Mouse (Mus musculus) hindlimb bud, embryonic 11.5 days (tissue): ENCODE data around the gene Tpi1.
"Not testable (repeated sequence)": the region's sequence is repeated elsewhere in the genome, so short reads cannot be mapped to it uniquely, and the experiment has no call there.

Experiments used
- DNase-seq: peaks from one replicate; pipeline ENCODE4 v3.0.0-alpha.2; 2012; ENCODE audit warnings: low read depth, low spot score; ENCODE audit errors: extremely low spot score

Tpi1 gene

DNA sequence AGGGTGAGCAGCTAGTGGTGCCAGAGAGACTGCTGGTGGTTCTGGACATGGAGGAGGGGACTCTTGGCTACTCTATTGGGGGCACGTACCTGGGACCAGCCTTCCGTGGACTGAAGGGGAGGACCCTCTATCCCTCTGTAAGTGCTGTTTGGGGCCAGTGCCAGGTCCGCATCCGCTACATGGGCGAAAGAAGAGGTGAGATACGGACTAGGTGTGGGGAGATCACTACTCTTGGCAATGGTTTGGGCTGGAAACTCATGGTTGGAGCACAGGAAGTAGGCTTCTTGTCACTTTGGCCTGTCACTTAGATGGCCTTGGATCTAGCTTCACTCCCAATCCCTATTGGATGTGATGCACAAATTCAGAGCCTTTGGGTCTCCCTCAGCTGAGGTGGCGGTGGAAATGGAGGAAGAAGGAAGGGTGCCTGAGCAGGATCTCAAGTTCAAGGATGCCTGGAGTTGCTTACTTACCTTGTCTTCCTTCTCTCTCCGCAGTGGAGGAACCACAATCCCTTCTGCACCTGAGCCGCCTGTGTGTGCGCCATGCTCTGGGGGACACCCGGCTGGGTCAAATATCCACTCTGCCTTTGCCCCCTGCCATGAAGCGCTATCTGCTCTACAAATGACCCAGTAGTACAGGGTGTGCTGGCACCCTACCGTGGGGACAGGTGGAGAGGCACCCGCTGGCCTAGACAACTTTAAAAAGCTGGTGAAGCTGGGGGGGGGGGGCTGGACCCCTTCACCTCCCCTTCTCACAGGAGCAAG lies 4.1 kb downstream of the Tpi1 start:
- DNase-seq: no peak

DNA sequence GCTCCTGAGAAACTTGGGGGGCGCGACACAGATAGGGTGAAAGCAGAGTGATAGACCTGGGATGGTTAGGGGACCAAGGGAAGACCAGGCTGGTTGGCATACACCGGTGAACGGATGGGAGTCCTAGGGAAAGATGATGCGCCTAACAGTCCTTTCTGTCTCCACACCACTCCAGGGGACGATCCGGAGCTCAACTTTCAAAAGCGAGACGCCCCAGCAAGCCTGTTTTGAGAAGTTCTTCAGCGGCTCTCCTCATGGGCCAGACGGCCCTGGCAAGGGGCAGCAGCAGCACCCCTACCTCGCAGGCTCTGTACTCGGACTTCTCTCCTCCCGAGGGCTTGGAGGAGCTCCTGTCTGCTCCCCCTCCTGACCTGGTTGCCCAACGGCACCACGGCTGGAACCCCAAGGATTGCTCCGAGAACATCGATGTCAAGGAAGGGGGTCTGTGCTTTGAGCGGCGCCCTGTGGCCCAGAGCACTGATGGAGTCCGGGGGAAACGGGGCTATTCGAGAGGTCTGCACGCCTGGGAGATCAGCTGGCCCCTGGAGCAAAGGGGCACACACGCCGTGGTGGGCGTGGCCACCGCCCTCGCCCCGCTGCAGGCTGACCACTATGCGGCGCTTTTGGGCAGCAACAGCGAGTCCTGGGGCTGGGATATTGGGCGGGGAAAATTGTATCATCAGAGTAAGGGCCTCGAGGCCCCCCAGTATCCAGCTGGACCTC lies 4.9 kb downstream of the Tpi1 start:
- no peak for DNase-seq

DNA sequence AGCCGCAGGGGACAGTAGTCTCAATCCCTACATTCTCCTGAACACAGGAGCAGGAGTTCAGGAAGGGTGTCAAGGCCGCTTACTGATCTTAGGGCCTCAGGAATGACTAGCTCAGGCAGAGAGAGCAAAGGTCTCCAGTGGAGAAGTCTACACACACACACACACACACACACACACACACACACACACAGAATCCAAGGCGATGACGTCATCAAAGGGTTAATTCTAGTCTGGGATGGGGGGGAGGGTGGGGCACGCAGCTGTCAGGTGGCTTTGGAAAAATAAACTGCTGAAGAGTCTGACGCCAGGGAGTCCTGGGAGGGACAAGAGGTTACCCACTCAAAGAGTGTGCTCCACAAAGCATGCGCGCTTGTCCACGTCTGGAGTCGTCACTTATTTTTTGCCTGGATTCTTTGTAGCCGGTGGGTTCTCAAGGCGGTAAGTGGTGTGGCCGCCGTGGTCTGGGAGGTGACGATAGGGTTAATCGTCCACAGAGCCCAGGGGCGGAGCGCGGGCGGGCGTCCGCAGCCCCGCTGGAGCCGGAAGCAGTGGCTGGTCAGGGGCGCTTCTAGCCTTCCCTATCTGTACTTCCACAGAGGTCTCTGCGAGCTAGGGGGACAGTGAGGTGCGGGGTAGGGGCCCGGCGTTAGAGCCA lies 5.6 kb downstream of the Tpi1 start, which contains the start of gene Spsb2:
Spsb2 (plus strand) TSS at position 304 of the 655 bp plus-strand sequence.
- DNase-seq: no peak

DNA sequence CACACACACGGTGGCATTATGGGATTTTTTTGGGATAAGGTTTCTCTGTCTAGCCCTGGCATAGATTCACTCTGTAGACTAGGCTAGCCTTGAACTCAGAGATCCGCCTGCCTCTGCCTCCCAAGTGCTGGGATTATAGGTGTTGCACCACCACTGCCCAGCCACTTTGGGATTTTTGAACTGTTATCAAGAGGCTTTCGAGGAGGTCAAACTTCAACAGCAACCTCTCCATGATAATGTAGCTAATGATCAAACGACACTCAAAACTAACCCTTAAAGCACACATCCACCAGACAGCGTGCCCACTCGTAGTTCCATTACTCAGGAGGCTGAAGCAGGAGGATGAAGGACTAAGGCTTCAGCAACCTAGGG lies 6.1 kb downstream of the Tpi1 start:
- no peak for DNase-seq

DNA sequence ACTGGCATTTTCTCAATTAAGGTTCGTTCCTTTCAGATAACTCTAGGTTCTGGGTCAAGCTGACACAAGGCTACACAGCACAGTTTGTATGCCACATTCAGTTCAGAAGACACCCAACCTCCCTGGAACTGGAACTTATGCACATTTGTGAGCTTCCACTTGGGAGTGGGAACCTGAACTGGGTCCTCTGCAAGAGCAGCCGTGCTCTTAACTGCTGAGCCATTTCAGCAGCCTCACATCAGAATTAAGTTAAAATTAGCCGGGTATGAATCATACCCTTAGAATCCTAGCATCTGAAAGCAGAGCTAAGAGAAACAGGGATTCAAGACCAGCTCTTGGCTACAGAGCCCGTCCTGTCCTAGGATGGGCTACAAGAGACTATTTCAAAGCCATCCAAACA lies 6.7 kb downstream of the Tpi1 start:
- DNase-seq: no peak

DNA sequence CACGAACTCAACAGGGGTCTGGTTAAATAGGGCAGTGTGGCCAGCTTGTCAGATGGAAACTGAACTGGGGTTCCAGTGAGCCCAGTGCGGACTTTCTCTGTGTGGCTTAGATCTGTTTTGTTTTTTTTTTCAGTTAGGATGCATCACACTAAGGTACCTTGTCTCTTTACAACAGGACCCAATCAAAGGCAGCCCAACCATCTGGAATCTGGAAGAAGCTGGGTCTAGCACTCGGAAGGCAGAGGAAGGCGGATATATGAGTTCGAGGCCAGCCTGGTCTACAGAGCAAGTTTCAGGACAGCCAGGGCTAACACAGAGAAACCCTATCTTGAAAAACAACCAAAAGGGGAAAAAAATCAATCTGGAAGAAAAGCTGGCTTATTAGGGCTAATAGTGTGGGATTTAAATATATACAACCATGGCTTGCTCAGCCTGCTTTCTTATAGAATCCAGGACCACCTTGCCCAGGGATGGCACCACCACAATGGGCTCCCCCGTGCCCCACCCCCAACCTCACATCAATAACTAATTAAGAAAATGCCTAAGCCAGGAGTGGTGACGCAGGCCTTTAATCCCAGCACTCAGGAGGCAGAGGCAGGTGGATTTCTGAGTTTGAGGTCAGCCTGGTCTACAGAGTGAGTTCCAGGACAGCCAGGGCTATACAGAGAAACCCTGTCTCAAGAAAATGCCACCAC lies 7.5 kb downstream of the Tpi1 start:
- no peak for DNase-seq

DNA sequence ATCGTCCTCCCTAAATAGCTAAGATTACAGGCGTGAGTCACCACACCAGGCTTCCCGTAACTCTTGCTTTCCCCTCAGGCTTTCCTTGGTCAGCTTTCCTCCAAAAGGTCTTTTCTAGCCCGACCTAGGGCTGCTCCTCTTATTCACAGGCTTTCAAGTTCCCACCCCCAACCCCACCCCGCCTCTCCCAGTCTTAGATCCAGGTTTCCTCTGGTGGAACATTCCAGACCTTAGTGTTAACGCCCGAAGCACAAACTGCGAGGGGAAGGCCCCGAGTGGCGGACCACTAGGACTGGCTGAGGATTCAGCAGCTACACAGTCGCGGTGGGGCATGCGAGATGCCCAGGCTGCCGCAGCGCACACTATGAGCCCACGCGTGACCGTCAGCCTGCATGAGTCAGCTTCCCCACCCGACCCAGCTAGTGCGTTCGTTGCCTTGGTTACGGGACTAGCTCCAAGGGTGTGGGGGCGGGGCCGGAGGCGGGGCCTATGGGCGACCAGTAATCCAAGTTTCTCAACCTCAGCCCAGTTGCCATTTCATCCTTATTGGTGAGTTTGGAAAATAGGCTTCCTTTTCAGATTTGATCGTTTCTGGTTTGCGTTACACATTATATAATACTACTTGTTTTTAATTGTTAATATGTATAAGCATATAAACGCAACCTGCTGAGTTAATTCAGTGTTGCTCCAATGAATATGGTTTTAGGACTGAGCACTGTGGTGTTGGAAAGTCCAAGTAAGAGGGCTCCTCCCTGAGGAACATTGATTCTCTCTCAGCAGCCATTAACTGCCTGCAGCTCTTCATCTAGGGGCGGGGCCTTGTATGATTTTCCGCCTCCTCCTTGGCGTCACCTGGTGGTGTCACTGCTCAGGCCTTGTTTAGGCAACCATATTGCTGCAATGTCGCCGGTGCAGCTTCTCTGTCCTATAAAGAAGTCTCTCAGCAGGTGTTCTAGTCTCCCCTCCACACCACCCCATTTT lies 8.5 kb downstream of the Tpi1 start:
- no peak for DNase-seq

DNA sequence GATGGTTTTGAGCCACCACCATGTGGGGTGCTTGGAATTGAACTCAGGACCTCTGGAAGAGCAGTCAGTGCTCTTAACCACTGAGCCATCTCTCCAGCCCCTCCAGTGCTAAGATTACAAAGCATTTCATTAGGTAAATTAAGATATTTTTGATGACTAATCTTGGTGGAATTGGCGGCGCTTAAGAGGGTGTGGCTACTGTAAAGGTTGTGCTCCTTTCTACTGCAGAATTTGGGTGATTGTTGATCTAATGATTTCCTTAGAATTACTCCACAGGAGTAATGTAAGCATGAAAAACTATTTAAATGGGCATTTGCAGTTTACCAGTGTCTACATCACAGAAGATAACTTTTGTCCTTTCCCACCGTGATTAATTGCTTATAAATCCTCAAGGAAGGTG lies 9.8 kb downstream of the Tpi1 start:
- no peak for DNase-seq

DNA sequence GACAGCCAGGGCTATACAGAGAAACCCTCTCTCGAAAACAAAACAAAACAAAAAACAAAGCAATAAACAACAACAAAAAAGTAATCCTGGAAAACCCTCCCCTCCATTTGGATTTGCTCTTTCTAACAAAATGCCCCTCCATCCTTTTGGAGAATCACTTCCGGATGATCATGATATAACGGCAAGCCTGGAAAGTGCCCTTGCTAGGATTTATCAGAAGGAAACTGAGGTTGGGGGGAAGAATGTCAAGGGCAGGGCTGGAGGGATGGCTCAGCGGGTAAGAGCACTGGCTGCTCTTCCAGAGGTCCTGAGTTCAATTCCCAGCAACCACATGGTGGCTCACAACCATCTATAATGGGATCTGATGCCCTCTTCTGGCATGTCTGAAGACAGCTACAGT lies 10.4 kb downstream of the Tpi1 start:
- DNase-seq: not testable (repeated sequence)

DNA sequence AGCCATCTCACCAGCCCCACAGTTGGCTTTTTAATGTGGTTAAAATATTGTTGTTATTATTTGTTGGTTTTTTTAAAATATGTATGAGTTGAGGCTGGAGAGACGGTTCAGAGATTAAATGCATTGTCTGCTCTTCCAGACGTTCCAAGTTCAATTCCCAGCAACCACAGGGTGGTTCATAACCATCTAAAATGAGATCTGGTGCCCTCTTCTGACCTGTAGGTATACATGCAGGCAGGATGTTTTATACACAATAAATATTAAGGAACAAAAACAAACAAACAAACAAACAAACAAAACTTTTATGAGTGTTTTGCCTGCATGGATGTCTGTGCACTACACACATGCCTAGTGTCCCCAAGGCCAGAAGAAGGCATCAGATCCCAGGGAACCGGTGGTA lies 11.0 kb downstream of the Tpi1 start:
- DNase-seq: no peak

DNA sequence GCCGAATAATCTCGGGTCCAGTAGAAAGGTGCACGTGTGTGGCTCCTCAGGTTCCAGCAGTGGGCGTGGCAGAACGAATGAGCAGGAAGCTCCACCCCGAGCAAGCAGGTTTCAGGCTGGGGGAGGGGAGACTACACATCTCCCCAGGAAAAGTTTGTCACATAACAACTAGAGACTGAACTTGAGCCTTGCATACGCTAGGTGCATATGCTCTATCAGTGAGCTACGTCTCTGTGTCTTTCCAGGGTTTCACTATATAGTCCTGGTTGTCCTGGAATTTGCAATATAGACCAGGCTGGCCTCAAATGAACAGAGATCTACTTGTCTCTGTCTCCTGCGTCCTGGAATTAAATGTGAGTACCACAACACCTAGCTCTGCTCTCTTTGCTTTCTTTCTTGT lies 11.7 kb downstream of the Tpi1 start:
- DNase-seq: not testable (repeated sequence)

DNA sequence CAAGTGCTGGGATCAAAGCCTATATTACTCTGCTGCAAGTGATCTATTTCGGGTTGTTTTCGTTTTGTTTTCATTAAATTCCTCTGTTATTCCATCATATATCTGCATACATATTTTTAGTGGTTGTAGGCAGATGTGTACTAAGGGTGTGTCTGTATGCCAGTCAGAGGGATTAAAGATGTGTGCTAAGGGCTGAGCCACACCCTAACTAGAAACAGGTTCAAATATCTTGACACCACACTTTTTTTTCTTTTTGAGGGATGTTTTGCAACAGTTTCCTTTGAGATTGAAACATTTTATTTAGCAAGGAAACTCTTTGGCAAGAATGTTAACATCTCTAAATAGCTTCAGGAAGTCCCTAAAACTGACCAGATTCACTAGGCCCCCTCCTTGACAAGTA lies 17.9 kb downstream of the Tpi1 start:
- no peak for DNase-seq

DNA sequence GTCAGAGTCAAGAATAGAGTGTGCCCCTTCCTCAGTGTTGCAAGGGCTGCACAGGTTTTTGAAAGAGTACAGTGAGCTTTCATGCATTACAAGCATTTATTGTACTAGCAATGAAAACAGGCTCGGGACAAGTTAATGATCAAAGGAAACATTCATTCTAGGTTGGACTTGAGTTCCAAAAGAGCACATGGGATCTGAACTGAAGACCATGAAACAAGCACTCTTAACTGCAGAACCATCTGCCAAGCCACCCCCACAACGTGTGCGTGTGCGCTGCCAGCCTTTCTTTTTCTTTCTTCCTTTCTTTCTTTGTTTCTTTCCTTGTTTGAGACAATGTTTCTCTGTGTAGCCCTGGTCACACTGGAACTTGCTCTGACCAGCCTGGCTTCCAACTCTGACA lies 18.3 kb downstream of the Tpi1 start:
- DNase-seq: no peak

DNA sequence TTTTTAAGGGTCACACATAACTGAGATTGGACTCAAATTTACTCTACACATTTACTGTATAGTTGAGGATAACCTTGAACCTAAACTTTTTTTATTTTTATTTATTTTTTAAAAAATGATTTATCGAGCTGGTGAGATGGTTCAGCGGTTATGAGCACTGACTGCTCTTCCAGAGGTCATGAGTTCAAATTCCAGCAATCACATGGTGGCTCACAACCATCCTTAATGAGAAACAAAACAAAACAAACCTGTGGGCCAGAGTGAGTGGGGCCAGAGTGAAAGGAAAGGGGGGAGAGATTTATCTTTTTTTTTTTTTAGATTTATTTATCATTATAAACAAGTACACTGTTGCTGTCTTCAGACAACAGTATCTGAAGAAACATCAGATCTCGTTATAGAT lies 22.2 kb downstream of the Tpi1 start:
- DNase-seq: no peak

DNA sequence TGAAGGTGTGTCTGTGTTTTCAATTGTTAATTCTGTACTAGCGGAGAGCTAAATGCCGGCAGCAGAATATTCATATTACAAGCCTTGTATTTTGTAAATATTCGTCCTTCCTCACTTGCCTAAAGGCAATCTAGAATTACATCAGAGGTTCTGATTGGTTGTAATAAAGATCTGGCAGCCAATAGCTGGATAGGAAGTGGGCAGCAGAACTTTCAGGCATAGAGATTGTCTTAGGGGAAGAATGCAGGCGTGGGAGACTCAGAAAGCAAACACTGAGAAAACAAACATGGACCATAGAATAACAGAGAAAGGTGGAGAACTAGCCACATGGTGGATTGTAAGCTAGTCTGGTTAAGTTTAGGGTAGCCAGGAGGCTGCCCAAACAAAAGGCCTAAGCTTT lies 24.0 kb downstream of the Tpi1 start:
- DNase-seq: no peak

DNA sequence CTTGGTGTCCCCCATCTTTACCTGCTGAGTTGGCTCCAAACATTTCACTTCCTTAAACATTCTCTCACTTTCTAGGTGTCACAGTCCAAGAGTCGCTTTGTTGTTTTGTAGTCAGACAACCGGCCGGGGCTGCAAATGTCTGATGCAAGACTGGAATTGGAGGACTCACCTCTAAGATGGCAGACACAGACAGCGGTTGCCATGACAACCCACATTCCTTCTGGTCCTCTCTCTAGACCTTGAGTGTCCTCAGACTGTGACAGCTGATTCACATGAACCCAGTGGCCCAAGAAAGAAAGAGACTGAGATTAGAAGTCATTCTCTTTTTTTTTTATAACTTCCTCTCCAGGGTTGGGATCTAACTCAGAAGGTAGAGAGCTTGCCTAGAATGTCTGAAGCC lies 24.6 kb downstream of the Tpi1 start:
- DNase-seq: no peak

DNA sequence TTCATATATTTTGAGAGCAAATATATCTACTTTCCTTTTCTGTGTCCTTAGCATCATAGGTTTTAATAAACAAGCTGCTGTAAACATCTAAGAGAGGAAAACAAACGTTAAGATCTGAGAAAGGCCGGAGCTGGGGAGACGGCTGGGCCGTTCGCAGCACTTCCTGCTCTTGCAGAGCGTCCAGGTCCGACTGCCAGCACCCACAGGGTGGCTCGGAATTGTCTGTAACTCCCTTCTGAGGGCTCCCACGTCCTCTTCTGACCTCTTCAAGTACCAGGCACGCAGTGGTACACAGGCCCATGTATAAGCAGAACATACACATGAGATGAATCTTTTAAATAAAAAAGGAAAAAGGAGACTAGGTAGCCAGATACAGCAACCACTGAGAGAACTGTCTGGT lies 26.4 kb downstream of the Tpi1 start:
- DNase-seq: no peak

DNA sequence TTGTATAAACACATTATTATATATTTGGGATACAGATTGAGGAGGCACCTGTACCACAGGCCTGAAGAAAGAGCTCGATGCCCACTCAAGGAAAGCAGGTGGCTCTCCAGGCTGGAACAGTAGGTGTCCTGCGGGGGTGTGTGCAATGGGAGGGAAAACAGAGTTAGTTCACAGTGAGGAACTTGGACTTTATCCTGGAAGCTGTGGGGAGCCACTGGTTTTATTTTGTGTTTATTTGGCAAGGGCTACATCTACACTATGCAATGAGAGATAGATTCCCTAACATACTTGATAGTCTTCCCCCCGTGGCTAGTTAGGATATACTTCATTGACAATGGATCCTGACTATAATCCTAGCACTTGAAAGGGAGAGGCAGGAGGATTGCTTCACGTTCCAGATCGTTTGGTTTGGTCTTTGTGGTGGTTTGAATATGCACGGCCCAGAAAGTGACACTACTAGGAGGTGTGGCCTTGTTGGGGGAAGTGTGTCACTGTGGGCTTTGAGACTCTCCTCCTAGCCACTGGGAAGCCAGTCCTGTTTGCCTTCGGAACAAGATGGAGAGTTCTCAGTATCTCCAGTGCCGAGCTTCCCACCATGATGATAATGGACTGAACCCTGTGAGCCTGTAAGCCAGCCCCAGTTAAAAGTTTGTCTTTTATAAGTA lies 27.2 kb downstream of the Tpi1 start:
- no peak for DNase-seq

DNA sequence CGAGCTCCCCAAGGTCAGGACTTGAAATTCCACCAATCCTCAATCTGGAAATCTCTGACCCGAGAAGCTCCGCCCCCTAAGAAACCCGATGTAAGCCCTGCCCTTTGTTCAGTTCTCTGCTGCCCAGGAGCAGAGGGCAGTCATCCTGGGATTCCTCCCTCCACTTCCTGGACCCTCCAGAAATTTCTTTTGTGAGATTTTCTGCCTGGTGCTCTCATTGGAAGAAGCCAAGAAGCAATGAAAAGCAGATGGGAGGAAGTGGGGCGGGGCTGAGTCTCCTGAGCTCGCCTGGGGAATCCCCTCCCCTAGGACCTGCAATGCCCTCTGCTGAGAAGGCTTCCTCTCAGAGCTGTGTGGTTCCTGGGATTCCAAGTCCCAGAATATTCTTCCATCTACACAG lies 31.7 kb downstream of the Tpi1 start:
- DNase-seq: no peak

DNA sequence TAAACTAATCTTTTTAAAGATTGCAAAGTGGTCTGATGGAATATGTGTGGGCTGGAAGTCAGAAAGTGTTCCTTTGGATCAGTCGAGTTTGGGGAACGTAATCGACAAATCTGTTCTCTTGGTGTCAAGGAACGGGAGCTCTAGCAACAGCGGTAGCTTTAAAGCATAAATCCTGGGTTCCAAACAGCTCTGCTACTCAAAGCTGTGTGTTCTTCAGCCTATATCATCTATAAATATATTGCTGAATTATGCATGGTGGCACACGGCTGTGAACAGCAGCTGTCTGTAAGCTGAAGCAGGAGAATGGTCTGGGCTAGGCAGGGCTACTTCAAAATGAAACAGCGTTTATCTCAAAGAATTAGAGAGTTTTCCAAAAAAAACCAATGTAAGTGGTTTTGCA lies 33.2 kb downstream of the Tpi1 start:
- no peak for DNase-seq
